Mouse (Mus musculus): ENCODE measurements around the gene Gm45194. TPM values are rescaled to one million over a fixed set of nuclear protein-coding genes. Genes with fewer than 3 reads are reported as not detected.

The Gm45194 gene
- 0.30 TPM in 1 of 2 replicates, not detected in the other for polyA plus RNA-seq (2015; fragmentation: Nextera tagmentation; extraction: Ambion mirVana)

DNA sequence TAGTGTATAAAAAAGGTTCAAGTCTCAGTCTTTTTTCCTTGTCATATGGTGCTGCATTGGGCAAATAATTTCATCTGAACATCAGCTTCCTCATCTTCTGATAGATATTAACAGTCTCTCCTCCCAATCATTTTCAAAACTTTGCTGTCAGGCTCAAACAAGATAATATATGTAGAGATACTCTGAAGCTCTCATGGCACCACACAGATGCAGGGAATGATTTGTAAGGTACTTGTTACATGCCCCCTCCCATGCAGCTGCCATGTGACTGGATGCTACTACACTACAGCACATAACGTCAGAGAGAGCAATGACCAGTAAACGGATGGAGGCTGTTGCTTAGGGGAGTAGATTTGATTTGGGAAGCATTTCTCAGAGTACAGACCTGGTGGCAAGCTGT lies at the start of gene Gm45194:
TSS of gene Gm45194 (plus strand) at position 301 of the 400 bp plus-strand sequence.

GRCm38 (mm10) chrX:112010707-112011106 lies 119.5 kb downstream of the Gm45194 start, which contains the start of gene Tex16:
Tex16 (plus strand) TSS chrX:112011007.

DNA sequence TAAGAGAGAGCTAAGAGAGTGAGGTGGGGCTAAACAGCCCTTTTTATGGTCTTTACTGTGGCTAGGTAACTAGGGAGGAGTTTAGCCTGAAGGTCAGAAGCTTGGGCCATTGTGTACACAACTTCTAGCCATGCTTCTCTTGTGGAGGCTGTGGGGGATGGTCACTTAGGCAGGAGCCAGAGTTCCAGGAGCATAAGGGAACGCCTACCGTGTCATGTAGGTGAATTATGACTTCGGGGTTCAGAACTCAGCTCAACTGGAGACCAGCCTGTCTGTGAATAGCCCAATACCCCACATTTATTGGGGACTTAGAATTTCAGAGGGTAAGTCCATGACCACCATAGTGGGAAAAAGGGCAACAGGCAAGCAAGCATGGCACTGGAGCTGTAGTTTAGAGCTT lies 347.6 kb downstream of the Gm45194 start, which contains the start of gene 4933403O08Rik:
TSS of gene 4933403O08Rik (plus strand) at position 301 of the 400 bp plus-strand sequence.

Other genes starting within 250 kb of the Gm45194 start
- gene Hdx, start 194.3 kb upstream of the Gm45194 start, polyA plus RNA-seq (2015; fragmentation: Nextera tagmentation; extraction: Ambion mirVana) = 1.2 and 1.5 TPM in 2 replicates
- 0.09 and 0.50 TPM in 2 replicates for gene Tex16, start 119.6 kb downstream of the Gm45194 start, polyA plus RNA-seq (2015; fragmentation: Nextera tagmentation; extraction: Ambion mirVana)

Data from neural tube, postnatal 0 days (tissue).